Mouse (Mus musculus) lung, embryonic 16.5 days (tissue): ENCODE measurements around the gene Col23a1. TPM values are rescaled to one million over a fixed set of nuclear protein-coding genes. Genes with fewer than 3 reads are reported as not detected.

Experiments used
- ATAC-seq: fragments of 200-750 bp; cut with Nextera tagmentation; 2 replicates; pipeline ENCODE4 v1.8.0; 2017; ENCODE audit warnings: low read depth, mild to moderate bottlenecking, moderate library complexity
- H3K27ac ChIP-seq: fragments of 300-500 bp; sonication (generic); 2 replicates; pipeline ENCODE4 v1.5.1; 2014; ENCODE audit warnings: mild to moderate bottlenecking, control low read depth, low read length
- H3K27me3 ChIP-seq: fragments of 300-500 bp; sonication (generic); 2 replicates; pipeline ENCODE4 v1.6.1; 2014; ENCODE audit warnings: low read depth, low read length, mixed read lengths; ENCODE audit not compliant: control insufficient read depth, insufficient read depth
- H3K36me3 ChIP-seq: fragments of 300-500 bp; sonication (generic); 2 replicates; pipeline ENCODE4 v1.6.1; 2014; ENCODE audit warnings: low read length; ENCODE audit not compliant: control insufficient read depth, insufficient read depth
- H3K4me1 ChIP-seq: fragments of 300-500 bp; sonication (generic); replicated peaks from 2 replicates; pipeline ENCODE4 v1.6.1; 2014; ENCODE audit warnings: low read length, mixed read lengths; ENCODE audit not compliant: control insufficient read depth, insufficient read depth
- H3K4me2 ChIP-seq: fragments of 300-500 bp; sonication (generic); 2 replicates; pipeline ENCODE4 v1.6.1; 2014; ENCODE audit warnings: low read depth, low read length, control low read depth
- H3K4me3 ChIP-seq: fragments of 300-500 bp; sonication (generic); 2 replicates; pipeline ENCODE4 v1.5.1; 2014; ENCODE audit warnings: mild to moderate bottlenecking, low read length, control low read depth
- H3K9ac ChIP-seq: fragments of 300-500 bp; sonication (generic); 2 replicates; pipeline ENCODE4 v1.6.1; 2014; ENCODE audit warnings: low read length, control low read depth
- H3K9me3 ChIP-seq: fragments of 300-500 bp; sonication (generic); 2 replicates; pipeline ENCODE4 v1.6.1; 2016; ENCODE audit warnings: low read length; ENCODE audit not compliant: control insufficient read depth
- WGBS: fragments of 180-500 bp; shearing (Covaris S2); extraction: QIAGEN DNeasy Blood & Tissue Kit; methylation state at CpG from one replicate; pipeline ENCODE4 v1.1.7; 2014; 5-methylcytosine and 5-hydroxymethylcytosine counted together
- polyA plus RNA-seq: library from polyadenylated mRNA; unstranded; fragments of >200 nt; fragmentation: Nextera tagmentation; extraction: Ambion mirVana; gene quantifications from 2 replicates; pipeline ENCODE4 v1.2.1, GENCODE M21; 2015

Col23a1 gene
- polyA plus RNA-seq, 1 experiment from 2014 or later, result 9.7 TPM

- no peak overlapping the region for H3K9ac ChIP-seq
- 75% methylated on average over 7 of the region's 7 CpGs for WGBS
- H3K4me2 ChIP-seq, result no peak overlapping the region
- H3K27me3 ChIP-seq, result no peaks in the 10 kb centered on the region
- H3K4me1 ChIP-seq, result no peaks in the 10 kb centered on the region
- no peak overlapping the region for H3K27ac ChIP-seq
- no peaks in the 10 kb centered on the region for H3K36me3 ChIP-seq
- H3K4me3 ChIP-seq, result no peak overlapping the region
- ATAC-seq, result no peak
- peaks cover 4% of the 10 kb centered on the region for H3K9me3 ChIP-seq
Observed at GRCm38 (mm10) chr11:51315991-51316810, 26.5 kb downstream of the Col23a1 start.

GRCm38 (mm10) chr11:51320609-51321008 is 30.9 kb downstream of the Col23a1 start:
- peaks cover 5% of the 10 kb centered on the region for H3K9me3 ChIP-seq
- no peak overlapping the region for H3K4me2 ChIP-seq

GRCm38 (mm10) chr11:51326908-51327307 is 37.2 kb downstream of the Col23a1 start:
- no peak for ATAC-seq
- Histone ChIP-seq H3K9me3 (no peaks in the 10 kb centered on the region), H3K36me3 (no peaks in the 10 kb centered on the region), H3K27ac (no peak overlapping the region), H3K4me2 (no peak overlapping the region), H3K27me3 (no peaks in the 10 kb centered on the region), H3K4me3 (no peak overlapping the region), H3K4me1 (peaks cover 5% of the 10 kb centered on the region; the same call in 1 of the 2 replicates), H3K9ac (no peak overlapping the region)
- 66% methylated on average over 6 of the region's 6 CpGs for WGBS

More at GRCm38 (mm10) chr11:51320609-51321008, 30.9 kb downstream of the Col23a1 start:
- no peak overlapping the region for H3K4me3 ChIP-seq
- H3K4me1 ChIP-seq, result no peaks in the 10 kb centered on the region
- H3K27me3 ChIP-seq, result no peaks in the 10 kb centered on the region
- H3K27ac ChIP-seq, result no peak overlapping the region
- H3K36me3 ChIP-seq, result no peaks in the 10 kb centered on the region
- H3K9ac ChIP-seq, result no peak overlapping the region
- ATAC-seq, result no peak

GRCm38 (mm10) chr11:51328387-51328942 is 38.7 kb downstream of the Col23a1 start:
- ATAC-seq, result no peak
- Histone ChIP-seq H3K4me2 (no peak overlapping the region), H3K27me3 (no peaks in the 10 kb centered on the region), H3K4me3 (no peak overlapping the region), H3K4me1 (peaks cover 5% of the 10 kb centered on the region; the same call in 1 of the 2 replicates), H3K27ac (no peak overlapping the region), H3K9me3 (no peaks in the 10 kb centered on the region), H3K9ac (no peak overlapping the region), H3K36me3 (no peaks in the 10 kb centered on the region)
- WGBS, result 66% methylated on average over 12 of the region's 12 CpGs

- Histone ChIP-seq H3K9me3 (no peaks in the 10 kb centered on the region), H3K4me1 (peaks cover 5% of the 10 kb centered on the region; the same call in 1 of the 2 replicates), H3K27me3 (no peaks in the 10 kb centered on the region), H3K9ac (no peak overlapping the region), H3K27ac (no peak overlapping the region), H3K4me2 (no peak overlapping the region), H3K4me3 (no peak overlapping the region), H3K36me3 (no peaks in the 10 kb centered on the region)
- 48% methylated on average over 11 of the region's 11 CpGs for WGBS
- ATAC-seq, result peak; percentile 81
Observed at GRCm38 (mm10) chr11:51329837-51330714, 40.4 kb downstream of the Col23a1 start.

- Histone ChIP-seq H3K9me3 (no peaks in the 10 kb centered on the region), H3K27me3 (no peaks in the 10 kb centered on the region), H3K4me3 (no peak overlapping the region), H3K4me2 (no peak overlapping the region), H3K4me1 (peaks cover 17% of the 10 kb centered on the region), H3K9ac (no peak overlapping the region), H3K27ac (no peak overlapping the region), H3K36me3 (no peaks in the 10 kb centered on the region)
- WGBS, result 65% methylated on average over 5 of the region's 5 CpGs
- ATAC-seq, result no peak
Observed at GRCm38 (mm10) chr11:51334017-51334416, 44.3 kb downstream of the Col23a1 start.

GRCm38 (mm10) chr11:51337585-51337984 is 47.9 kb downstream of the Col23a1 start:
- no peaks in the 10 kb centered on the region for H3K27me3 ChIP-seq
- no peak for ATAC-seq
- H3K4me3 ChIP-seq, result no peak overlapping the region
- H3K4me1 ChIP-seq, result peaks cover 13% of the 10 kb centered on the region
- no peaks in the 10 kb centered on the region for H3K9me3 ChIP-seq
- no peaks in the 10 kb centered on the region for H3K36me3 ChIP-seq
- 0 out of 2 replicates have a peak overlapping the region, but pooled peaks have one; percentile 1 for H3K27ac ChIP-seq
- H3K4me2 ChIP-seq, result no peak overlapping the region
- WGBS, result 72% methylated on average over 6 of the region's 6 CpGs
- no peak overlapping the region for H3K9ac ChIP-seq

- no peak overlapping the region for H3K4me3 ChIP-seq
- H3K36me3 ChIP-seq, result no peaks in the 10 kb centered on the region
- H3K9ac ChIP-seq, result no peak overlapping the region
- no peaks in the 10 kb centered on the region for H3K27me3 ChIP-seq
- peak; percentile 59 for ATAC-seq
- H3K4me2 ChIP-seq, result no peak overlapping the region
- H3K4me1 ChIP-seq, result peaks cover 15% of the 10 kb centered on the region
- H3K27ac ChIP-seq, result no peak overlapping the region
- no peaks in the 10 kb centered on the region for H3K9me3 ChIP-seq
- 54% methylated on average over 7 of the region's 7 CpGs for WGBS
Observed at GRCm38 (mm10) chr11:51338416-51338815, 48.7 kb downstream of the Col23a1 start.

GRCm38 (mm10) chr11:51341091-51341490 is 51.4 kb downstream of the Col23a1 start:
- Histone ChIP-seq H3K4me3 (no peak overlapping the region), H3K9me3 (no peaks in the 10 kb centered on the region), H3K9ac (no peak overlapping the region), H3K27ac (no peak overlapping the region), H3K36me3 (no peaks in the 10 kb centered on the region), H3K4me1 (peaks cover 16% of the 10 kb centered on the region), H3K27me3 (no peaks in the 10 kb centered on the region), H3K4me2 (no peak overlapping the region)
- ATAC-seq, result no peak
- 64% methylated on average over 2 of the region's 2 CpGs for WGBS
